Mouse (Mus musculus) urinary bladder, postnatal 36 days (tissue): ENCODE data around the gene Fam19a1.

Experiments
- DNase-seq, 2 experiments: peaks; one replicate each; pipeline ENCODE4 v3.0.0; 2022; ENCODE audit warnings: low spot score in 2 of 2, mixed read lengths in 1 of 2

Fam19a1 gene

GRCm38 (mm10) chr6:96677813-96678212 lies 564.9 kb downstream of the Fam19a1 start:
- no peak for DNase-seq
